Mouse (Mus musculus): ENCODE results near the gene Tmem217. TPM values are rescaled to one million over a fixed set of nuclear protein-coding genes. Genes with fewer than 3 reads are reported as not detected.
"Not testable (repeated sequence)": the region's sequence is repeated elsewhere in the genome, so short reads cannot be mapped to it uniquely, and the experiment has no call there.

Gene Tmem217
- polyA plus RNA-seq, 1 experiment from 2014 or later = not detected

GRCm38 (mm10) chr17:29531757-29532384 lies 20.3 kb downstream of the Tmem217 start:
- Histone ChIP-seq H3K4me3 (ENCODE audit: low read depth, low read length) (no peak overlapping the region), H3K4me1 (ENCODE audit: insufficient read depth) (no peaks in the 10 kb centered on the region), H3K9ac (replicated peaks) (no peak overlapping the region), H3K9me3 (ENCODE audit: low read length) (no peaks in the 10 kb centered on the region), H3K27ac (ENCODE audit: low read depth) (no peak overlapping the region), H3K36me3 (replicated peaks; ENCODE audit: insufficient read depth, low read length) (no peaks in the 10 kb centered on the region), H3K27me3 (ENCODE audit: insufficient read depth, low read length) (no peaks in the 10 kb centered on the region), H3K4me2 (ENCODE audit: low read depth, low read length) (no peak overlapping the region)
- no peak for TF ChIP-seq EP300 (IDR thresholded peaks at IDR 0.05; ENCODE audit: low read depth)
- no peak for TF ChIP-seq CTCF (IDR thresholded peaks at IDR 0.05; ENCODE audit: low read depth)
- no peak for ATAC-seq
- DNase-seq = peak; percentile 40
- WGBS (ENCODE audit: insufficient replicate concordance) = 30% methylated on average over 10 of the region's 10 CpGs

DNA sequence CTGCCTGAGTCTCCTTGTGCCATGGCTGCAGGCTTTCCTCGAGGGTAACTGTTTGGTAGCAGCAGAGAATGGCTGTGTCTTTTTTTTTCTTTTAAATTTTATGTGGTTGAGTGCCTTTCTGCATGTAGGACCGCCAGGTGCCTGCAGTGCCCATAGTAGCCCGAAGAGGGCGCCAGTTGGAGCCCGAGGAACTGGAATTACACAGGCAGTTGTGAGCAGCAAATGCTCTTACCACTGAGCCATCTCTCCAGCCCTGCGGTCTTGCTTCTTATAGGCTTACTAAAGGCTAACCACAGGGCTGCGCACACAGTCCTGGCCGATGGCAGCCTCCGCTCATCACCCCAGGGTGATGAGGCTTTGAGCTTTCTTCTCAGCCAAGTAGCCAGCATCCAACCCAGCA lies 20.9 kb downstream of the Tmem217 start:
- ATAC-seq (no peak), DNase-seq (peak; percentile 52)
- WGBS (ENCODE audit: insufficient replicate concordance) = 69% methylated on average over 9 of the region's 9 CpGs
- no peaks in the 10 kb centered on the region for H3K4me1 ChIP-seq (ENCODE audit: insufficient read depth)
- no peak overlapping the region for H3K4me2 ChIP-seq (ENCODE audit: low read depth, low read length)
- no peaks in the 10 kb centered on the region for H3K36me3 ChIP-seq (replicated peaks; ENCODE audit: insufficient read depth, low read length)
- H3K9ac ChIP-seq (replicated peaks) = no peak overlapping the region
- H3K9me3 ChIP-seq (ENCODE audit: low read length) = no peaks in the 10 kb centered on the region
- no peak overlapping the region for H3K27ac ChIP-seq (ENCODE audit: low read depth)
- H3K4me3 ChIP-seq (ENCODE audit: low read depth, low read length) = no peak overlapping the region
- H3K27me3 ChIP-seq (ENCODE audit: insufficient read depth, low read length) = no peaks in the 10 kb centered on the region
- peak; percentile 49 for TF ChIP-seq CTCF (IDR thresholded peaks at IDR 0.05; ENCODE audit: low read depth)
- TF ChIP-seq EP300 (IDR thresholded peaks at IDR 0.05; ENCODE audit: low read depth) = no peak

DNA sequence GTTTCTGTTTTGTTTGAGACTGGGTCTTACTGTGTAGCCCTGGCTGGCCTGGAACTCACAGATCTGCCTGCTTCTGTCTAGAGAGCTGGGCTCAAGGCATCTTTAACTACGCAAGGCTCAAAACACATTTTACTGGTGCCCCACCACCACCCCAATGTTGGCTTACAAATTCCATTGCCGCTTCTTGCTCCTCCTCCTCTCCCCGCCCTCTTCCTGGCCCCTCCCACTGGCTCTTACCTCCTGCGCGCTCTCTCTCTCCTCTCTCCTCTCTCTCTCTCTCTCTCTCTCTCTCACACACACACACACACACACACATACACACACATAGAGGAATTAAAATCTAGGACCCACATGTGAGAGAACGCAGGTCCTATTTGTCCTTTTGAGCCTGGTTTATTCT lies 21.7 kb downstream of the Tmem217 start:
- H3K9ac ChIP-seq (replicated peaks) = no peak overlapping the region
- no peaks in the 10 kb centered on the region for H3K27me3 ChIP-seq (ENCODE audit: insufficient read depth, low read length)
- DNase-seq (no peak), ATAC-seq (no peak)
- no peak for TF ChIP-seq CTCF (IDR thresholded peaks at IDR 0.05; ENCODE audit: low read depth)
- TF ChIP-seq EP300 (IDR thresholded peaks at IDR 0.05; ENCODE audit: low read depth) = no peak
- H3K27ac ChIP-seq (ENCODE audit: low read depth) = no peak overlapping the region
- H3K4me3 ChIP-seq (ENCODE audit: low read depth, low read length) = no peak overlapping the region
- no peak overlapping the region for H3K4me2 ChIP-seq (ENCODE audit: low read depth, low read length)
- H3K9me3 ChIP-seq (ENCODE audit: low read length) = peaks cover 2% of the 10 kb centered on the region; the same call in 1 of the 2 replicates
- H3K36me3 ChIP-seq (replicated peaks; ENCODE audit: insufficient read depth, low read length) = no peaks in the 10 kb centered on the region
- 75% methylated on average over 6 of the region's 6 CpGs for WGBS (ENCODE audit: insufficient replicate concordance)
- H3K4me1 ChIP-seq (ENCODE audit: insufficient read depth) = no peaks in the 10 kb centered on the region

DNA sequence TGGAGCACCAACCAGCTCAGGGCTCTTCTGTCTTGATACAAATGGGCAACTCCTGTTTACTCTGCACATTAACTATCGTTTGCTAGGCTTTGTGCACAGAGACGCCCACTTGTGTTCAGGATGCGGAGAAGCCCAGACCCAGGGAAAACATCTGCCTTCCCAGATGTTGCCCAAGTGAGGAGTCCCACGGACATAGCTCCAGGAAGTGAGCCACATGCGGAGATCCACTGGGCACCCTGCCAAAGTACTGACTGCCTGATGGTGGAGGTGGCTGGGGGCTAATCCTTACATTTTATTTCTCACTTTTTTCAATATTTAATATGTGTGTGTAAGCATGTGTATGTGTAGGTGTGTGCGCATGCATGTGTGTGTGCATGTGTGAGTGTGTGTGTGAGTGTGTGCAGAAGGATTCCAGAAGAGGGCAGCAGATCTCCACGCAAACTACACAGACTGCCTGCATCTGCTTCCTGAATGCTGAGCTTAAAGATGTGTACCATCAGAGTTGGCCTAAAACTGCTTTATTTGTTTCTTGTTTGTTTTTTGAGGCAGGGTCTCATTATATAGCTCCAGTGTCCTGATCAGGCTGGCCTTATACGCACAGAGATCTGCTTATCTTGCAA lies 23.5 kb downstream of the Tmem217 start:
- DNase-seq (no peak), ATAC-seq (no peak)
- peaks cover 2% of the 10 kb centered on the region; the same call in 1 of the 2 replicates for H3K9me3 ChIP-seq (ENCODE audit: low read length)
- H3K36me3 ChIP-seq (replicated peaks; ENCODE audit: insufficient read depth, low read length) = no peaks in the 10 kb centered on the region
- H3K9ac ChIP-seq (replicated peaks) = no peak overlapping the region
- no peaks in the 10 kb centered on the region for H3K27me3 ChIP-seq (ENCODE audit: insufficient read depth, low read length)
- H3K4me2 ChIP-seq (ENCODE audit: low read depth, low read length) = no peak overlapping the region
- H3K4me1 ChIP-seq (ENCODE audit: insufficient read depth) = no peaks in the 10 kb centered on the region
- H3K27ac ChIP-seq (ENCODE audit: low read depth) = no peak overlapping the region
- WGBS (ENCODE audit: insufficient replicate concordance) = 76% methylated on average over 8 of the region's 8 CpGs
- TF ChIP-seq EP300 (IDR thresholded peaks at IDR 0.05; ENCODE audit: low read depth) = no peak
- TF ChIP-seq CTCF (IDR thresholded peaks at IDR 0.05; ENCODE audit: low read depth) = peak; percentile 79
- no peak overlapping the region for H3K4me3 ChIP-seq (ENCODE audit: low read depth, low read length)

DNA sequence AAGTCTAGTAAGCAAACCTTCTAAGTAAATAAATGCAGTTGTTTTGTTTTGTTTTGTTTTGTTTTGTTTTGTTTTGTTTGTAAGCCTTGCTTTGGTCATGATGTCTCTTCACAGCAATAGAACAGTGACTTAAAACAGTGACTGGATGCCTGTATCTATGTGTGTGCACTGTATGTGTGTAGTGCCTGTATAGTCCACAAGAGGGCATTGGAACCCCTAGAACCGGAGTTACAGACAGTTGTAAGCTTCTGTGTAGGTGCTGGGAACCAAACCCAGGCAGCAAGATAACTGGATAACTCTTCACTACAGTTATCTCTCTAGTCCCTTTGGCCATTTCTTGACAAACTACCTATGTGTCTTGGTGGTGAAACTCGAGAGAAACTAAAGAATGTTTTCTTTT lies 26.6 kb downstream of the Tmem217 start:
- Histone ChIP-seq H3K4me1 (ENCODE audit: insufficient read depth) (no peaks in the 10 kb centered on the region), H3K27ac (ENCODE audit: low read depth) (no peak overlapping the region), H3K9me3 (ENCODE audit: low read length) (peaks cover 2% of the 10 kb centered on the region; the same call in 1 of the 2 replicates), H3K4me3 (ENCODE audit: low read depth, low read length) (no peak overlapping the region), H3K9ac (replicated peaks) (no peak overlapping the region), H3K4me2 (ENCODE audit: low read depth, low read length) (no peak overlapping the region), H3K27me3 (ENCODE audit: insufficient read depth, low read length) (no peaks in the 10 kb centered on the region), H3K36me3 (replicated peaks; ENCODE audit: insufficient read depth, low read length) (no peaks in the 10 kb centered on the region)
- DNase-seq (no peak), ATAC-seq (no peak)
- 77% methylated on average over 2 of the region's 2 CpGs for WGBS (ENCODE audit: insufficient replicate concordance)
- TF ChIP-seq EP300 (IDR thresholded peaks at IDR 0.05; ENCODE audit: low read depth) (no peak), CTCF (IDR thresholded peaks at IDR 0.05; ENCODE audit: low read depth) (peak; percentile 21; the same call in 1 of the 2 replicates)

- no peaks in the 10 kb centered on the region for H3K4me1 ChIP-seq (ENCODE audit: insufficient read depth)
- no peak overlapping the region for H3K4me2 ChIP-seq (ENCODE audit: low read depth, low read length)
- no peak for TF ChIP-seq EP300 (IDR thresholded peaks at IDR 0.05; ENCODE audit: low read depth)
- no peak for TF ChIP-seq CTCF (IDR thresholded peaks at IDR 0.05; ENCODE audit: low read depth)
- DNase-seq (no peak), ATAC-seq (no peak)
- no peaks in the 10 kb centered on the region for H3K36me3 ChIP-seq (replicated peaks; ENCODE audit: insufficient read depth, low read length)
- H3K27me3 ChIP-seq (ENCODE audit: insufficient read depth, low read length) = no peaks in the 10 kb centered on the region
- H3K4me3 ChIP-seq (ENCODE audit: low read depth, low read length) = no peak overlapping the region
- 70% methylated on average over 8 of the region's 8 CpGs for WGBS (ENCODE audit: insufficient replicate concordance)
- no peak overlapping the region for H3K27ac ChIP-seq (ENCODE audit: low read depth)
- no peak overlapping the region for H3K9ac ChIP-seq (replicated peaks)
- no peaks in the 10 kb centered on the region for H3K9me3 ChIP-seq (ENCODE audit: low read length)
Measured at GRCm38 (mm10) chr17:29519731-29520130, 32.5 kb downstream of the Tmem217 start.

DNA sequence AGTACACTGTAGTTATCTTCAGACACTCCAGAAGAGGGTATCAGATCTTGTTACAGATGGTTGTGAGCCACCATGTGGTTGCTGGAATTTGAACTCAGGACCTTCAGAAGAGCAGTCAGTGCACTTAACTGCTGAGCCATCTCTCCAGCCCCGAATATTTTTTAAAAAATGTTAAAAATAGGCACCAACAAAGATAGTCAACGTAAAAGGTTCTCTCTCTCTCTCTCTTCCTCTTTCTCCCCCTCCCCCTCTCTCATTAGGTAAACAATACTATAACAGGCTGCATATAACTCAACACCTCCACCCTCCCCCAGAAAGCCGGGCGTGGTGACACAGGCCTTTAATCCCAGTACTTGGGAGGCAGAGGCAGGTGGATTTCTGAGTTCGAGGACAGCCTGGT lies 33.5 kb downstream of the Tmem217 start:
- not testable (repeated sequence) for H3K27ac ChIP-seq (ENCODE audit: low read depth); H3K9me3 ChIP-seq (ENCODE audit: low read length); H3K4me3 ChIP-seq (ENCODE audit: low read depth, low read length); H3K4me1 ChIP-seq (ENCODE audit: insufficient read depth); H3K9ac ChIP-seq (replicated peaks); DNase-seq; H3K4me2 ChIP-seq (ENCODE audit: low read depth, low read length); H3K27me3 ChIP-seq (ENCODE audit: insufficient read depth, low read length); H3K36me3 ChIP-seq (replicated peaks; ENCODE audit: insufficient read depth, low read length); ATAC-seq
- 64% methylated on average over 5 of the region's 5 CpGs for WGBS (ENCODE audit: insufficient replicate concordance)
